In the genomic region with DNA sequence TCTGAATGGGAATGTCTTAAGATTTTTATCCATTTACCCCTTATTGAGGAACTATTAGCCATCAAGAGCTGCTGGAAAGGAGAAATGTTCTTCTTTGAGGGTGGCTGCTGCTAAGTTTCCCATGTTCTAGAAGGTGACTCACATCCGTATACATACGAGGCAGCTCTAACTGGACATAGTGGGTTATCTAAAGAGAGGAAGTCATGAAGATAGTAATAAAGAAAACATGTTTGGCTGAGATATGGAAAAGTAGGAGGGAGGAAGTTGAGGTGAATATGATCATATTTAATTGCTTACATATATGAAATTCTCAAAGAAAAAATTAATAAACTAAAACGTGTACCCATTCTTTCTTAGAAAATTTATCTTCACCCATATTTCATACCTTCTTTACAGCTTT, we compare ENCODE assay signal across 35 mouse cellular contexts.
"Had no signal": no experiment of that assay in that cellular context is flagged by ENCODE, and none has a peak within 500 bp of the region (broad histone marks: within the 10 kb centered on the region; RNA-seq: fewer than 3 reads in every experiment).

No protein-coding gene starts in this region.

- H3K27ac ChIP-seq: heart, embryonic 10.5 days; heart, embryonic 13.5 days; heart, embryonic 15.5 days; hindbrain, embryonic 10.5 days; hindbrain, embryonic 12.5 days; hindbrain, embryonic 13.5 days; hindbrain, embryonic 14.5 days; hindbrain, embryonic 15.5 days; hindbrain, postnatal 0 days; intestine, embryonic 15.5 days; kidney, embryonic 15.5 days; kidney, postnatal 0 days; layer of hippocampus, adult 2 months had no signal

- H3K4me2 ChIP-seq: heart, embryonic 11.5 days; heart, embryonic 12.5 days; heart, embryonic 13.5 days; heart, embryonic 15.5 days; hindbrain, embryonic 12.5 days; hindbrain, embryonic 13.5 days; hindbrain, embryonic 14.5 days; hindbrain, embryonic 15.5 days; intestine, embryonic 15.5 days; kidney, embryonic 15.5 days had no signal

- H3K4me3 ChIP-seq: heart, embryonic 10.5 days; heart, embryonic 12.5 days; heart, embryonic 13.5 days; heart, embryonic 15.5 days; hindbrain, embryonic 10.5 days; hindbrain, embryonic 12.5 days; hindbrain, embryonic 13.5 days; hindbrain, embryonic 15.5 days; intestine, embryonic 15.5 days; kidney, embryonic 15.5 days; layer of hippocampus, adult 2 months had no signal

- H3K27me3 ChIP-seq: heart, embryonic 12.5 days; heart, embryonic 13.5 days; heart, embryonic 15.5 days; hindbrain, embryonic 12.5 days; hindbrain, embryonic 13.5 days; hindbrain, embryonic 15.5 days; intestine, embryonic 15.5 days; kidney, embryonic 15.5 days had no signal

- H3K9me3 ChIP-seq: heart, embryonic 10.5 days; heart, embryonic 12.5 days; heart, embryonic 13.5 days; heart, embryonic 15.5 days; hindbrain, embryonic 10.5 days; hindbrain, embryonic 12.5 days; hindbrain, embryonic 13.5 days; hindbrain, embryonic 15.5 days; intestine, embryonic 15.5 days; kidney, embryonic 15.5 days had no signal

- H3K36me3 ChIP-seq: heart, embryonic 10.5 days; heart, embryonic 12.5 days; heart, embryonic 13.5 days; heart, embryonic 15.5 days; hindbrain, embryonic 10.5 days; hindbrain, embryonic 12.5 days; hindbrain, embryonic 13.5 days; hindbrain, embryonic 15.5 days; intestine, embryonic 15.5 days; kidney, embryonic 15.5 days had no signal

- DNase-seq: heart, postnatal 10 days; heart, postnatal 14 days; heart, postnatal 36 days; heart, postnatal 4 days; kidney, adult 11 months; kidney, adult 18-20 months; kidney, adult 2 months; kidney, adult 8-10 months; kidney, adult 9 months; kidney, postnatal 10 days; kidney, postnatal 14 days; kidney, postnatal 25 days; kidney, postnatal 36 days; kidney, postnatal 4 days; layer of hippocampus, adult 9-11 months; layer of hippocampus, postnatal 36 days had no signal

- H3K4me1 ChIP-seq: heart, embryonic 10.5 days; heart, embryonic 12.5 days; heart, embryonic 13.5 days; heart, embryonic 15.5 days; hindbrain, embryonic 10.5 days; hindbrain, embryonic 12.5 days; hindbrain, embryonic 15.5 days; intestine, embryonic 15.5 days; kidney, embryonic 15.5 days had no signal

- H3K9ac ChIP-seq: heart, embryonic 12.5 days; heart, embryonic 13.5 days; heart, embryonic 15.5 days; hindbrain, embryonic 12.5 days; hindbrain, embryonic 13.5 days; hindbrain, embryonic 14.5 days; hindbrain, embryonic 15.5 days; intestine, embryonic 15.5 days; kidney, embryonic 15.5 days had no signal

- ATAC-seq: hindbrain, embryonic 16.5 days; hindbrain, postnatal 0 days; inflammation-experienced regulatory T-cells, adult 6 months; intestine, embryonic 15.5 days; intestine, embryonic 16.5 days; intestine, postnatal 0 days had no signal
